Mouse (Mus musculus) heart, adult 2 months (tissue): ENCODE results near the gene Fbxl21.

ENCODE experiments used
- CTCF ChIP-seq: fragments of 200-600 bp; IDR thresholded peaks from 2 replicates; pipeline ENCODE4 v1.8.1; 2022; ENCODE audit warnings: antibody characterized with exemption, mild to moderate bottlenecking, moderate library complexity
- EP300 ChIP-seq: fragments of 200-500 bp; IDR thresholded peaks from 2 replicates; pipeline ENCODE4 v1.6.1; 2011; ENCODE audit warnings: low read depth, low read length, control low read depth; ENCODE audit not compliant: insufficient read depth
- POLR2A ChIP-seq: fragments of 200-500 bp; IDR thresholded peaks from 2 replicates; pipeline ENCODE4 v1.6.1; 2011; ENCODE audit warnings: mild to moderate bottlenecking, low read depth, low read length, control low read depth; ENCODE audit not compliant: insufficient read depth

DNA sequence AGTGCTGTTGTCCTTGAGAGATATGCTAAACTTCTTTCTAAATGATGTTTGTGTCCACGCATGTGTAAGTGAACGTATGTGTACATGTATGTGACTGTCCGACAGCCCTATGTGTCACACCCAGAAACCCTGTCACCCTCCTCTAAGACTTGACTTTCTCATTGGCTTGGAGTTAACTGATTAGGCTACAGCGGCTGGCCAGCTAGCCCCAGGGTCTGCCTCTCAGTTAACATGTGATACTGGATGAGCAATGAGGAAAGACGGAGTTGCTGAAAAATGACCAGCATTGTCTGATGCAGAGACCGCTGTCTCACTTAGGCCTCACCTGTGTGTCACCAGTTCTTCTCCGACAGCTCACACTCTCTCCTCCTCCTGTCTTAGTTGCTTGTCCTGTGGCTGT is 5.6 kb downstream of the Fbxl21 start:
- TF ChIP-seq POLR2A (no peak), CTCF (no peak), EP300 (no peak)
